Mouse (Mus musculus) embryonic facial prominence, embryonic 11.5 days (tissue): ENCODE results near the gene Ykt6. TPM values are rescaled to one million over a fixed set of nuclear protein-coding genes. Genes with fewer than 3 reads are reported as not detected.
A peak's percentile ranks its signal among the peaks of the same experiment; 100 is the strongest.

Experiments used
- ATAC-seq: fragments of 200-750 bp; cut with Nextera tagmentation; replicated peaks from 2 replicates; pipeline ENCODE4 v1.8.0; 2017; ENCODE audit warnings: low read depth; ENCODE audit not compliant: insufficient number of reproducible peaks, low FRiP score, low TSS enrichment
- DNase-seq: peaks from one replicate; pipeline ENCODE4 v3.0.0-alpha.2; 2015; ENCODE audit warnings: low spot score
- H3K27ac ChIP-seq: fragments of 300-500 bp; sonication (generic); replicated peaks from 2 replicates; pipeline ENCODE4 v1.5.1; 2014; ENCODE audit warnings: mild to moderate bottlenecking, low read depth, low read length, control low read depth
- H3K27me3 ChIP-seq: fragments of 300-500 bp; sonication (generic); 2 replicates; pipeline ENCODE4 v1.6.1; 2014; ENCODE audit warnings: mild to moderate bottlenecking, low read length, moderate library complexity, mixed read lengths; ENCODE audit not compliant: control insufficient read depth, insufficient read depth
- H3K36me3 ChIP-seq: fragments of 300-500 bp; sonication (generic); replicated peaks from 2 replicates; pipeline ENCODE4 v1.6.1; 2014; ENCODE audit warnings: low read depth, mild to moderate bottlenecking, low read length, moderate library complexity, mixed read lengths; ENCODE audit not compliant: control insufficient read depth, insufficient read depth
- H3K4me1 ChIP-seq: fragments of 300-500 bp; sonication (generic); 2 replicates; pipeline ENCODE4 v1.6.1; 2014; ENCODE audit warnings: low read length, mixed read lengths; ENCODE audit not compliant: control insufficient read depth, insufficient read depth
- H3K4me2 ChIP-seq: fragments of 300-500 bp; sonication (generic); 2 replicates; pipeline ENCODE4 v1.6.1; 2014; ENCODE audit warnings: low read depth, mild to moderate bottlenecking, control low read depth, low read length, moderate library complexity
- H3K4me3 ChIP-seq: fragments of 300-500 bp; sonication (generic); 2 replicates; pipeline ENCODE4 v1.5.1; 2014; ENCODE audit warnings: low read depth, low read length, control low read depth
- H3K9ac ChIP-seq: fragments of 300-500 bp; sonication (generic); replicated peaks from 2 replicates; pipeline ENCODE4 v1.6.1; 2014; ENCODE audit warnings: mild to moderate bottlenecking, control low read depth, low read length
- H3K9me3 ChIP-seq: fragments of 300-500 bp; sonication (generic); replicated peaks from 2 replicates; pipeline ENCODE4 v1.6.1; 2016; ENCODE audit warnings: mild to moderate bottlenecking, low read length, inconsistent platforms, mixed read lengths; ENCODE audit not compliant: control insufficient read depth
- WGBS: fragments of 180-500 bp; shearing (Covaris S2); extraction: QIAGEN DNeasy Blood & Tissue Kit; methylation state at CpG from one replicate; pipeline ENCODE4 v1.1.7; 2014; 5-methylcytosine and 5-hydroxymethylcytosine counted together
- polyA plus RNA-seq: library from polyadenylated mRNA; unstranded; fragments of >200 nt; fragmentation: Nextera tagmentation; extraction: Ambion mirVana; gene quantifications from 2 replicates; pipeline ENCODE4 v1.2.1, GENCODE M21; 2014

The Ykt6 gene
- polyA plus RNA-seq, 1 experiment from 2014 or later = 30.1 TPM

DNA sequence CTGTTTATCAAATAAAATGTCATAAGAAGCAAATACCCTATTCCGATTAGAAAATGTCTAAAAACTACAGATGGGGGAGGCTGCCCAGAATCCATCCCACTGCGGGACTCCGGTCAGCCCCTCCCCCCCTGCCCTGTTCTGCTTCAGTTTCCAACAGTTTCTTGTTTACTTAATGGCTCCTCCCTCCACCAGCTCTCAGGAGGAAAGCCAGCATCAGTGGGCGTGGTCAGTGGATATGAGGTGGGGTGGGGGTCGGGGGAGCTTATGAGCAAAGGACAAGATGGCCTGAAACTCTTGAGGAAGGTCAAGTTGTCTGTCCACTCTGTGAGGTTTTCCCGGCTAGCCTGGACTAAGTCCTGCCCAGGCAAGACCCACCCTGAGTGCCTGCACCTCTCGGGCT lies 17.7 kb downstream of the Ykt6 start:
- no peaks in the 10 kb centered on the region for H3K27me3 ChIP-seq
- DNase-seq (peak; percentile 40), ATAC-seq (no peak)
- no peaks in the 10 kb centered on the region; the same call in 1 of the 2 replicates for H3K36me3 ChIP-seq
- H3K27ac ChIP-seq = no peak overlapping the region
- WGBS = 42% methylated on average over 7 of the region's 7 CpGs
- H3K4me3 ChIP-seq = no peak overlapping the region
- H3K4me2 ChIP-seq = no peak overlapping the region
- no peak overlapping the region for H3K9ac ChIP-seq
- no peaks in the 10 kb centered on the region for H3K9me3 ChIP-seq
- H3K4me1 ChIP-seq = no peaks in the 10 kb centered on the region; the same call in none of the 2 replicates

DNA sequence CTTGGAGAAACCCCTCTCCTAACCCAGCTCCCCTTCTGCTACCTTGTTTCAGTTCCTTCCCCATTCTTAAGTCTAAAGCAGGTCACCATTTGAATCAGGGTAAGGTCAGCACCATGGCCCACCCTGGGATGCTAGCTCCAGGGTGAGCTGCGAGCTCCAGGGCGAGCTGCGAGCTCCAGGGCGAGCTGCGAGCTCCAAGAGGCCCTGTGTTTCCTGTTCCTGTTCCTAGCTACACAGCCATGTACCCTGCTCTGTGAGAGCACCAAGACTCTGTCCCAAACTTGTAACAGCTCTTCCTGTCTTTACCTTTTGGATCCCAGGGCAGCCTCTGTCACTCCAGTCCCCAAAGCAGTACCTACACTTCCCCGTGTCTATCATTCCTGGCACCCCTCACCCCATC lies 18.6 kb downstream of the Ykt6 start:
- Histone ChIP-seq H3K9ac (no peak overlapping the region), H3K4me1 (no peaks in the 10 kb centered on the region; the same call in 1 of the 2 replicates), H3K4me2 (no peak overlapping the region), H3K36me3 (no peaks in the 10 kb centered on the region), H3K27me3 (no peaks in the 10 kb centered on the region), H3K27ac (no peak overlapping the region), H3K9me3 (no peaks in the 10 kb centered on the region), H3K4me3 (no peak overlapping the region)
- DNase-seq (no peak), ATAC-seq (no peak)
- 72% methylated on average over 6 of the region's 6 CpGs for WGBS

DNA sequence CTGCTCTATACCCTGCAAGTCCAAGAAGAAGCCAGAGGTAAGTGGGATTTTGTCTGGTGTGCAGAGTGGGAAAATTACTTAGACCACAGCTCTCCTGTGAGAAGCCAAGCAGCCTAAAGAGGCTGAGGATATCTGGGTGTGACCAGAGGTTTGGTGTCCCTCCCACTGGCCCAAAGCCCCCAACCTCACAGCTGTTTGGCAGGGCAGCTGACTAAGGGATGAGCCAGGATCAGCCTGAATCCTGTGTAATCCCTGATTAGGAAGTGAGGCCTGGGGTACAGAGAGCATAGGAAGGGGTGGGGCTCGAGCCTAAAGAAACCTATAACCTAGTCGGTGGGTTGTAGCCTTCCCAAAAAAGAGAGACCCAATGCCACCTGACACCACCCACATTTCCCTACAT lies 19.6 kb downstream of the Ykt6 start:
- WGBS = 71% methylated on average over 2 of the region's 2 CpGs
- no peak for DNase-seq
- Histone ChIP-seq H3K27me3 (no peaks in the 10 kb centered on the region), H3K4me1 (no peaks in the 10 kb centered on the region; the same call in 1 of the 2 replicates), H3K4me2 (no peak overlapping the region), H3K9ac (no peak overlapping the region), H3K9me3 (no peaks in the 10 kb centered on the region), H3K27ac (no peak overlapping the region), H3K36me3 (no peaks in the 10 kb centered on the region), H3K4me3 (no peak overlapping the region)
- ATAC-seq = no peak

DNA sequence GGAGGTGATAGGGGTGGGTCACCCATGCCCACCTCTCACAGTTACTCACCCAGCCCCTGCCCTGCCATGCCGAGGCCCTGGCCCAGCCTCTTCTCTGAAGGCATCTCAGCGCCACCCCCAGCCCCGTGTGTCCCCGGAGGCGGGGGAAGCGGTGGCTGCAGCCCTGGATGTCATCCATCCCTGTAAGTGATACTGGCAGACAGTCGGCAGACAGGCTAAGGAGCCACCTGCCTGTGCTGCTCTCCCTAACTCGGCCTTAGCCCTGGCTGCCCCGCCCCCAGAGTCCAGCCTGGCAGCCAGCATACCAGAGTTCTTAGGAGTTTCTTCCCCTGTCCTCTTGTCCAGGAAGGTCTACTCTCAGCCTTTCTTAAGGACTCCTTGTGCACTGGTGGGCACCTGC lies 20.6 kb downstream of the Ykt6 start:
- H3K4me1 ChIP-seq = no peaks in the 10 kb centered on the region; the same call in 1 of the 2 replicates
- WGBS = 14% methylated on average over 9 of the region's 9 CpGs
- DNase-seq (no peak), ATAC-seq (no peak)
- no peak overlapping the region for H3K4me3 ChIP-seq
- H3K9ac ChIP-seq = no peak overlapping the region
- H3K27me3 ChIP-seq = no peaks in the 10 kb centered on the region
- no peak overlapping the region for H3K27ac ChIP-seq
- no peak overlapping the region for H3K4me2 ChIP-seq
- no peaks in the 10 kb centered on the region for H3K36me3 ChIP-seq
- H3K9me3 ChIP-seq = no peaks in the 10 kb centered on the region

DNA sequence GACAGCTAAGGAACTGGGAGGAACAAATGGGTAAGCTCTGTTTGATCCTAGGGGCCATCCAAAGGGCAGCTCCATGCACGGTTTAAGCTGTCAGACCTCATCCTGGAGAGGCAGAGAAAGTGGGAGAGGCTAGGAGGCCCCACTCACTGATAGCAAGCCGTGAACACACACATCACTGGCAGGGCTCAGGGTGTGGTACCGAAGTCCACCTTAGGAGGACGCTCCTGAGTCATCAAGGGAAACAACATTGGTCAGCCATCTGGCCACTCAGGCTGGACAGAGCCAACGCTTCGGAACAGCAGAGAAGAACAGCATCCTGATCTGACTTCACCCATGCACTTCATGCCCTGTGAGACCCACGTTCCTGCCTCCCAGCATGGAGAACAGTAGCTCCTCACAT lies 23.6 kb downstream of the Ykt6 start:
- no peaks in the 10 kb centered on the region for H3K36me3 ChIP-seq
- no peak overlapping the region for H3K4me2 ChIP-seq
- H3K9ac ChIP-seq = no peak overlapping the region
- 91% methylated on average over 7 of the region's 7 CpGs for WGBS
- ATAC-seq = no peak
- no peaks in the 10 kb centered on the region; the same call in 1 of the 2 replicates for H3K4me1 ChIP-seq
- no peak for DNase-seq
- no peak overlapping the region for H3K27ac ChIP-seq
- H3K4me3 ChIP-seq = no peak overlapping the region
- H3K9me3 ChIP-seq = no peaks in the 10 kb centered on the region
- no peaks in the 10 kb centered on the region for H3K27me3 ChIP-seq

DNA sequence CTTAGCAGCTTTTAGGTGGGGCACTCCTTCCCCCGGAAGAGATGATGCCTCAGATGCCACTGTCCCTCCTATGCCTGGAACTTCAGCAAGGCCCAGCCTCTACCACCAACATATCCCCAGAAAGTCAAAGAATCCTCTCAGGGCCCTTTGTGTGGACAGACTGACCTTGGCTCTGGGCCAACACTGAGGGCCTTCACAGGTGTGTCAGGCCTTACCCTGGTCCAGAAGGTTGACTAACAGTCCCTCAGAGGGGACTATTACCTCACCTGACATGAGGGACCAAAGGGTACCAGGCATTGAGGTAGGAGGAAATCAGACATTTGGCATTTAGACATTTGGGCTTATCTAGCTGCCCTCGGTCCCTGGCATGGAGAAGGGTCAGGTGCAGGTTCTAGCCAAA lies 24.6 kb downstream of the Ykt6 start:
- Histone ChIP-seq H3K4me1 (no peaks in the 10 kb centered on the region; the same call in 1 of the 2 replicates), H3K9ac (no peak overlapping the region), H3K4me3 (no peak overlapping the region), H3K9me3 (no peaks in the 10 kb centered on the region), H3K4me2 (no peak overlapping the region), H3K36me3 (no peaks in the 10 kb centered on the region), H3K27me3 (no peaks in the 10 kb centered on the region), H3K27ac (no peak overlapping the region)
- DNase-seq = no peak
- ATAC-seq = no peak
- 92% methylated on average over 2 of the region's 2 CpGs for WGBS

DNA sequence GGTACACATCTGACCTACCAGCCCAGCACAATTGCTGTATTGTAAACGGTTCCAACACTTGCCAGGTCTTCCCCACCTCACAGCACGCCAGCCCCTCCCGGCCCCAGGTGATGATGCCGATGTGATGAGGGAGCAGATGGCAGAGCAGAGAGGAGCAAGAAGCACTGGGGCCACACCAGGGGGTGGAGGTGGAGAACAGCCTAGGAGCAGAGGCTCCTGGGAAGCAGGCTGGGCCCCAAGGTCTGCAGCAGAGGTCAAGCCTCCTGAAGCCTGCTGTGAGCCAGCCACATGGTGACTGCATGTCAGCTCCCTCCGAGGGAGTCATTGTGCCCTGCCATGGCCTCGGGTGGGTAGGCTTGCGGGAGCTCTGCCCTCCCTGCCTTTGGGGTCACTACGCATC lies 25.1 kb downstream of the Ykt6 start:
- H3K27ac ChIP-seq = no peak overlapping the region
- 59% methylated on average over 8 of the region's 8 CpGs for WGBS
- no peak overlapping the region for H3K4me3 ChIP-seq
- no peak for ATAC-seq
- H3K36me3 ChIP-seq = no peaks in the 10 kb centered on the region
- H3K4me2 ChIP-seq = no peak overlapping the region
- no peaks in the 10 kb centered on the region for H3K9me3 ChIP-seq
- DNase-seq = no peak
- H3K4me1 ChIP-seq = no peaks in the 10 kb centered on the region; the same call in 1 of the 2 replicates
- no peak overlapping the region for H3K9ac ChIP-seq
- no peaks in the 10 kb centered on the region for H3K27me3 ChIP-seq

DNA sequence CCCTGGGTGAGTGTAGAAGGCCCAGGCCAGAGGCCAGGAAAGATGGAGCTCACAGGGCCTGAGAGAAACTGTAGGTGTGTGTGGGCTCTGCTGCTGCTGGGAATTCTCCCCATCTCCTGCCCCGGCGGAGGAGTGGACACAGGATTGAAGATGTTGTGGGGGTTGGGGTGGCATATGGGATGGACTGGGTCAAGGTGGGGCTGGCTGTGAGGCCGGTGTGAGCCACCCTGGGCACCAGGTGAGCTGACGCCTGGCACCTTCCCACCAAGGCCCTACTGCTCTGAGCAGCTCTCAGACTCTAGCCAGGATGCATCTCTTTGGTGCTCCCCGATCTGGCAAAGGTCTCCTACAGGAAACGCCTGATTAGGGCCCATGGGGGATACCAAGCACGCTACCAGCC lies 25.8 kb downstream of the Ykt6 start:
- Histone ChIP-seq H3K27me3 (no peaks in the 10 kb centered on the region), H3K4me2 (no peak overlapping the region), H3K9me3 (no peaks in the 10 kb centered on the region), H3K4me3 (no peak overlapping the region), H3K9ac (no peak overlapping the region), H3K27ac (no peak overlapping the region), H3K4me1 (no peaks in the 10 kb centered on the region), H3K36me3 (no peaks in the 10 kb centered on the region)
- DNase-seq (no peak), ATAC-seq (no peak)
- WGBS = 80% methylated on average over 7 of the region's 7 CpGs
